Mouse (Mus musculus): ENCODE measurements around the gene Bud31.

GRCm38 (mm10) chr5:145115736-145116135, 24.4 kb upstream of the Bud31 start:
- TF ChIP-seq CTCF (conservative IDR thresholded peaks at IDR 0.05 in 1 of 2, IDR thresholded peaks at IDR 0.05 in 1 of 2; ENCODE audit: low read depth in 2 of 2, low read length in 2 of 2), result no peak
- no peak for TF ChIP-seq POLR2A (IDR thresholded peaks at IDR 0.05; ENCODE audit: low read depth, low read length)
- TF ChIP-seq E2F4 (IDR thresholded peaks at IDR 0.05; ENCODE audit: insufficient replicate concordance, low read depth, low read length), result no peak
